Mouse (Mus musculus): ENCODE data around the gene Lcorl.

- no peak for TF ChIP-seq POLR2A (IDR thresholded peaks at IDR 0.05; ENCODE audit: low read depth, low read length)
- TF ChIP-seq ELF1 (IDR thresholded peaks at IDR 0.05; ENCODE audit: low read depth, low read length), result no peak
Observed at GRCm38 (mm10) chr5:45670894-45671494, 186.4 kb downstream of the Lcorl start.
